Mouse (Mus musculus) erythroblast, embryonic 14.5 days (primary cell): ENCODE measurements around the gene Gm4756.

Experiments used
- GATA1 ChIP-seq: IDR thresholded peaks from 2 replicates; pipeline ENCODE4 v1.6.1; 2012; ENCODE audit warnings: low read length, inconsistent platforms, mixed read lengths
- TAL1 ChIP-seq: IDR thresholded peaks from 3 replicates; pipeline ENCODE4 v1.6.1; 2012; ENCODE audit warnings: low read length, inconsistent platforms, mixed read lengths

GRCm38 (mm10) chr12:72620856-72621255, 28.6 kb downstream of the Gm4756 start:
- TF ChIP-seq TAL1 = no peak
- TF ChIP-seq GATA1 = no peak
